Mouse (Mus musculus): ENCODE measurements around the gene Zfp385b. TPM values are rescaled to one million over a fixed set of nuclear protein-coding genes. Genes with fewer than 3 reads are reported as not detected.

Gene Zfp385b
- polyA plus RNA-seq, 1 experiment, result 39.1 TPM

DNA sequence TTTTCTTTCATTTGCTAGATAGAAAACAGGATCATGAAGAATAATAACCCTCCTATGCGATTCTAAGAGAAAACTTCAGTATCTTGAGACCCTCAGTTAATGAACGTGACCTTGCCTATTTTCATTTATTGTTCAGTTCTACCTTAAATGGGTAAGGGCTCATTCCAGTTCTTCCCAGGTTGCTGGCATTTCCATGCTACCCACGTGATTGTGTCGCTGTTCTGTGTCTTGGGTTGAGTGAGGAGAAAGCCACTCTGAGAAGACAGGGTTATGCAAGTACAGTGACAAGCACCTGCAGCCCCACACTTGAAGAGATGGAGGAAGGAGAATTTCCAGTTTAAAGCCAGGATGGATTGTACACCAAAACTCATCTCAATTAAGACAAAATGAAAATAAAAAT lies 98.6 kb downstream of the Zfp385b start:
- H3K27ac ChIP-seq (ENCODE audit: insufficient read depth, low read length), result no peak overlapping the region
- TF ChIP-seq POLR2A (IDR thresholded peaks at IDR 0.05; ENCODE audit: extremely low read depth, insufficient read depth, low read length) (no peak), CTCF (IDR thresholded peaks at IDR 0.05; ENCODE audit: extremely low read depth, insufficient read depth, low read length) (no peak)
- no peak overlapping the region for H3K4me3 ChIP-seq (ENCODE audit: insufficient read depth, low read length)
- no peaks in the 10 kb centered on the region for H3K4me1 ChIP-seq (ENCODE audit: control insufficient read depth, insufficient read depth, low read length)

DNA sequence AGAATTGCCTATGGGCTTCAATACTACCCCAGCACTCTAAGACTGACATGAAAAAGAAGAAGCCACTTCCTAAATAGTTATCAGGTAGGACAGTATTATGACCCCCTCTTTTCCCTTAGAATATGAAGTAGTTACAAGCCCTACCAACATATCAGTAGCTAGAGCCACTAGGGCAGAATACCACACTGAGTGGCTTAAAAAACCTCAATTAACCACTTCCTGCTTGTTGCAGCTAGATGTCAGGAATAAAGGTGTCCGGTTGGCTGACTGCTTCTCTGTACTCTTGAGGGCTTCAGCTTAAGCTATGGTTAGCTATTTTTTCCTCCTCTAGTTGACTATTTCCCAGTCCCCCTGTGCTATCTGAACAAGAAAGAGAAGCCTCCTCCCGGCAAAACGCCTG lies 103.1 kb downstream of the Zfp385b start:
- H3K4me3 ChIP-seq (ENCODE audit: insufficient read depth, low read length), result no peak overlapping the region
- H3K4me1 ChIP-seq (ENCODE audit: control insufficient read depth, insufficient read depth, low read length), result no peaks in the 10 kb centered on the region
- TF ChIP-seq CTCF (IDR thresholded peaks at IDR 0.05; ENCODE audit: extremely low read depth, insufficient read depth, low read length) (no peak), POLR2A (IDR thresholded peaks at IDR 0.05; ENCODE audit: extremely low read depth, insufficient read depth, low read length) (no peak)

DNA sequence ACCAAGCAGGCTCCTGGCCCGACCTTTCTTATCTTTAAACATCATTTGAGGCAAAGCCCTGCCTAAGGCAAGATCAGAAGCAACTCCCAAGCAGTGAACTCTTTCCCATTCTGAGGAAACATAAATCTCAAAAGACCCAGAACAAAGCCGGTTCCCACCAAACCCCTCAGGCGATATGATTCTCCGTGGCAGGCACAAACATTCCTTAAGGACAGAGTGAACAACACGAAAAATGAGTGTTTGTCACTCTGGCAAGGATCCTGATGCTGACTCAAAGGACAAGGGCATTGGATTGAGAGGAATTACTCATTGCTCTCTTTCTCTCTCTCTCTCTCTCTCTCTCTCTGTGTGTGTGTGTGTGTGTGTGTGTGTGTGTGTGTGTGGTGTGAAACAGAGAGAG lies 105.6 kb downstream of the Zfp385b start:
- Histone ChIP-seq H3K27ac (ENCODE audit: insufficient read depth, low read length) (no peak overlapping the region), H3K4me3 (ENCODE audit: insufficient read depth, low read length) (no peak overlapping the region), H3K4me1 (ENCODE audit: control insufficient read depth, insufficient read depth, low read length) (no peaks in the 10 kb centered on the region; the same call in 1 of the 2 replicates)
- TF ChIP-seq CTCF (IDR thresholded peaks at IDR 0.05; ENCODE audit: extremely low read depth, insufficient read depth, low read length), result no peak
- TF ChIP-seq POLR2A (IDR thresholded peaks at IDR 0.05; ENCODE audit: extremely low read depth, insufficient read depth, low read length), result no peak

More for the DNA sequence above, 103.1 kb downstream of the Zfp385b start:
- no peak overlapping the region for H3K27ac ChIP-seq (ENCODE audit: insufficient read depth, low read length)

DNA sequence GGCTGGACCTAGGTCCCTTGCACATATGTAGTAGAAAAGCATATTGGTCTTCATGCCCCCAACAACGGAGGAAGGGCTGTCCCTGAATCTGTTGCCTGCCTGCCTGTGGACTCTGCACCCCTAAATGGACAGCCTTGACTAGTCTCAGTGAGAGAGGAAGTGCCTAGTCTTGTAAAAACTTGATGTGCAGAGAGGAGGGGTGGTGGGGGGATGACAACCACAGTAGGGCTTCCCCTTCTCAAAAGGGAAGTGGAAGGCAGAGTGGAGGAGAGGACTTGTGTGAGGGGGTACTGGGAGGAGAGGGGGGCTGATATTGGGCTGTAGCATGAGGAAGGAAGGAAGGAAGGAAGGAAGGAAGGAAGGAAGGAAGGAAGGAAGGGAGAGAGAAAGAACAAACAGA lies 107.7 kb downstream of the Zfp385b start:
- no peaks in the 10 kb centered on the region; the same call in 1 of the 2 replicates for H3K4me1 ChIP-seq (ENCODE audit: control insufficient read depth, insufficient read depth, low read length)
- H3K4me3 ChIP-seq (ENCODE audit: insufficient read depth, low read length), result no peak overlapping the region
- no peak overlapping the region for H3K27ac ChIP-seq (ENCODE audit: insufficient read depth, low read length)
- TF ChIP-seq POLR2A (IDR thresholded peaks at IDR 0.05; ENCODE audit: extremely low read depth, insufficient read depth, low read length) (no peak), CTCF (IDR thresholded peaks at IDR 0.05; ENCODE audit: extremely low read depth, insufficient read depth, low read length) (no peak)

DNA sequence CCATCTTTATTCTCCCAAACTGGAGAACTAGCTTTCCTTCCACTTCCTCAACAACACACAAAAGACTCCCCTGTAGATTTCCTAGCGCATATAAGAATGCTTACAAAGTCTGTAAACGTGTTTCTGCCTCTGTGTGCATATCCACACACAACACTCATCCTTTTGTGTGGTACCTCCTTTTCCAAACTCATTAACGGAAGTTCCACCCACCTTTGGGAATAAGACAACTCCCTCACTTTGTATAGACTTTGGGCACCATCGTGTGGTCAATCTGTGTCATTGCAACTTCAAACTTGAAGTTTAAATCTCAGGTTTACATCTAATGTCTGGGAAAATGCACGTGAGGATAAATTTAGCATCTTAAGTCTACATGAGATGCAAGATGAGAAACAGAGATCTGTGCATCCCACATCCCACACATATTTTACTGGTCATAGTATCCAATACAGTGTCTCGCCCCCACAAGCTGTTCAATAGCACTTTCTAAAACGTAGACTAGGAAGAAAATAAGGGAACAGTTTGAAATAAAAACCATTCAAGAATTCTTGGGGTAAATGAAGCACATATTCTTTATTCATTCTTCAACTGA lies 110.1 kb downstream of the Zfp385b start:
- Histone ChIP-seq H3K27ac (ENCODE audit: insufficient read depth, low read length) (no peak overlapping the region), H3K4me1 (ENCODE audit: control insufficient read depth, insufficient read depth, low read length) (no peaks in the 10 kb centered on the region; the same call in 1 of the 2 replicates), H3K4me3 (ENCODE audit: insufficient read depth, low read length) (no peak overlapping the region)
- TF ChIP-seq CTCF (IDR thresholded peaks at IDR 0.05; ENCODE audit: extremely low read depth, insufficient read depth, low read length), result peak; percentile 66
- no peak for TF ChIP-seq POLR2A (IDR thresholded peaks at IDR 0.05; ENCODE audit: extremely low read depth, insufficient read depth, low read length)

DNA sequence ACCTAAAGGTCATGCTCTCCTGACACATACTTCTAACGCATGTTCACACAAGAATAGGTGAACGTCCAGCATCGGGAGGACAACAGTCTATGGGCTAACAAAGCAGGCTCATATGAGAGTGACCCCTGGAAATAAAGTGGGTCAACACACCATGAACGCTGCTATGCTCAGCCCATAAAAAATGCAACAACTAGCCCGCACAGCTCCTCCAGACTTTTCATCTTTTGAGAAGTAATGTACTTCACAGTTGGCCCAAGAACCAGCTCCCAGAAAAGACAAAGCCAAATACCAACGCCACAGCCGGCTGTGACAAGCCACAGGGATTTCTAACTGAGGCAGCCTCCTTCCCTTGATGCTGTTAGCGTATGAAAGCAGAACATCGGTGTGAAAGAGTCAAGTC lies 112.3 kb downstream of the Zfp385b start:
- Histone ChIP-seq H3K27ac (ENCODE audit: insufficient read depth, low read length) (no peak overlapping the region), H3K4me1 (ENCODE audit: control insufficient read depth, insufficient read depth, low read length) (no peaks in the 10 kb centered on the region; the same call in 1 of the 2 replicates), H3K4me3 (ENCODE audit: insufficient read depth, low read length) (no peak overlapping the region)
- TF ChIP-seq POLR2A (IDR thresholded peaks at IDR 0.05; ENCODE audit: extremely low read depth, insufficient read depth, low read length) (no peak), CTCF (IDR thresholded peaks at IDR 0.05; ENCODE audit: extremely low read depth, insufficient read depth, low read length) (no peak)

DNA sequence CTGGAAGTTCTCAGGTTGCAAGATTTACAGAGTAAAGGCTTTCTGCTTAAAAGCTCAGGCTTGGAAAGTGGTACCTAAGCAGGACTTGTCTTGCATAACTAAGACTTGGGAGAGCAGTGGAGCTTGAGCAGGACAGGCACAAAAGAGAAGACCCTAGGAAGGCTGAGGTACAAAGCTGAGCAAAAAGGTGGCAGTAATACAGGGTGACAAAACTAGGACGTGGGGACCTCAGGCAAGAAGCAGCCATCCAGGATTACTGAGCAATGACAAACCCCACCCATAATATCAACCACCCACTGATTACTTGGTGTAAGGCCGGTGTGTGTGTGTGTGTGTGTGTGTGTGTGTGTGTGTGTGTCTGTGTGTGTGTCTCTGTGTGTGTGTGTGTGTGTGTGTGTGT lies 114.0 kb downstream of the Zfp385b start:
- peaks cover 1% of the 10 kb centered on the region; the same call in 1 of the 2 replicates for H3K4me1 ChIP-seq (ENCODE audit: control insufficient read depth, insufficient read depth, low read length)
- TF ChIP-seq CTCF (IDR thresholded peaks at IDR 0.05; ENCODE audit: extremely low read depth, insufficient read depth, low read length) (no peak), POLR2A (IDR thresholded peaks at IDR 0.05; ENCODE audit: extremely low read depth, insufficient read depth, low read length) (no peak)

DNA sequence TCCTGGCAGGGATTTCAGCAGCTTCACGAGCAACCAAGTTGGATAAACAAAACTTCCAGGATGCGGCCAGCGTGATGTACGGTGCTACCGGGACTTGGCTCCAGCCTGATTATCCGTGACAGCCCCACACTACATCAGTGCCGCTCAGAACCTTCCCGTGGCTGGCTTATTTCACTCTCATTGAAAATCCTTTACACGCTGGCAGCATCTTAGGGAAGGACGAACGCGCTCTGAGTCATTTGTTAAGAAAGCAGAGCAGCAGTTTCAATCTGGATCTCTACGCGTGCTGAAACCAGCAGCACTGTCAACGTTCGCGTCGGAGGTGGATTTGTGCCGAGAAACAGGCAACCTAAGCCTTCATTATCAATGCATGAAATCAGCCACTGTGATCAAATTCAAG lies 116.4 kb downstream of the Zfp385b start:
- Histone ChIP-seq H3K4me1 (ENCODE audit: control insufficient read depth, insufficient read depth, low read length) (0 out of 2 replicates have a peak, but pooled peaks cover 1% of the 10 kb centered on the region), H3K4me3 (ENCODE audit: insufficient read depth, low read length) (peak overlapping the region; percentile 47), H3K27ac (ENCODE audit: insufficient read depth, low read length) (no peak overlapping the region)
- no peak for TF ChIP-seq POLR2A (IDR thresholded peaks at IDR 0.05; ENCODE audit: extremely low read depth, insufficient read depth, low read length)
- no peak for TF ChIP-seq CTCF (IDR thresholded peaks at IDR 0.05; ENCODE audit: extremely low read depth, insufficient read depth, low read length)

More for the DNA sequence above, 114.0 kb downstream of the Zfp385b start:
- no peak overlapping the region for H3K4me3 ChIP-seq (ENCODE audit: insufficient read depth, low read length)
- H3K27ac ChIP-seq (ENCODE audit: insufficient read depth, low read length), result no peak overlapping the region

DNA sequence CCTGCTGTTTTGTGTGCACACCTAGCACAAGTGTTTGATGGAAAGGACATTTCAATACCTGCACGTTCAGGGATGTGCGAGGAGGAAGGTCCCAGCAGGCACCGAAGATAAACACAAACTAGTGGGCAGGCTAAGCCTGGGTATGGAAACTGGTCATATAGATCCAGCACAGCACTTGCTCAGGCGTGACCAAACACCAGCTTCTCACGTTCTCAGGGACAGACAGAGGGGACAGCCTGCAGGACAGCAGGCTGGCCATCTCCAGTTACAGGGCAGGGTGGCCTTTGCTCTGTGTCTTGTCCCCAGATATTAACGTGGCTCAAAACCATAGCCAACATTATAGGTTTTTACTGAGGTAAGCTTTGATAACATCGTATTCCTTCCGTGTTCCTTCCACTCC lies 128.3 kb downstream of the Zfp385b start:
- TF ChIP-seq POLR2A (IDR thresholded peaks at IDR 0.05; ENCODE audit: extremely low read depth, insufficient read depth, low read length), result no peak
- no peak for TF ChIP-seq CTCF (IDR thresholded peaks at IDR 0.05; ENCODE audit: extremely low read depth, insufficient read depth, low read length)
- no peaks in the 10 kb centered on the region for H3K4me1 ChIP-seq (ENCODE audit: control insufficient read depth, insufficient read depth, low read length)
- H3K27ac ChIP-seq (ENCODE audit: insufficient read depth, low read length), result no peak overlapping the region
- no peak overlapping the region for H3K4me3 ChIP-seq (ENCODE audit: insufficient read depth, low read length)

DNA sequence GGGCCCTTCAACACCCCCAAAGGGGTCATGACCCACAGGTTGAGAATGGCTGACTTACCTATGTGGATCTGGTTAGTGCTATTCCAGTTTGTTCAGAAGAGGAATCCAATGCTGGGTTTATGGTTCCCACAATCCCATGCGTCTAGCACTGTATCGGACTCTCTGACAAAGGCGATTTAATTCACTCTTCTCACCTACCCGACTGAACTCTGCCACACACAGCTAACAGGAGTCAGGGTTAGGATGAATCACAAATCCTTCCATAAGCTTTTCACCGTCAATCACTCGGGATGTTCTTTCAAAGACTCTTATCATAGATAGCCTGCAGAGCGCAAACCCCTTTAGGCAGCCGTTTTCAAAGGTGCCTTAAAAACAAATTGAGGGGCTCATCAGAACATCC lies 129.1 kb downstream of the Zfp385b start:
- TF ChIP-seq POLR2A (IDR thresholded peaks at IDR 0.05; ENCODE audit: extremely low read depth, insufficient read depth, low read length) (no peak), CTCF (IDR thresholded peaks at IDR 0.05; ENCODE audit: extremely low read depth, insufficient read depth, low read length) (no peak)
- Histone ChIP-seq H3K4me3 (ENCODE audit: insufficient read depth, low read length) (no peak overlapping the region), H3K4me1 (ENCODE audit: control insufficient read depth, insufficient read depth, low read length) (no peaks in the 10 kb centered on the region), H3K27ac (ENCODE audit: insufficient read depth, low read length) (no peak overlapping the region)

Data from cortical plate, adult 2 months (tissue).